Mouse (Mus musculus): Measurements from ENCODE around the gene Fdxr.

GRCm38 (mm10) chr11:115231168-115231915, 45.5 kb downstream of the Fdxr start:
- no peak for TF ChIP-seq CTCF (IDR thresholded peaks at IDR 0.05; ENCODE audit: borderline replicate concordance, insufficient read depth, low read depth, low read length)
- no peak for TF ChIP-seq POLR2A (IDR thresholded peaks at IDR 0.05; ENCODE audit: borderline replicate concordance, insufficient read depth, low read length)
